In genomic region chr15:7113906-7114305, GRCm38 (mm10) we compare ENCODE assay signal across 16 mouse cellular contexts. TPM values are rescaled to one million over a fixed set of nuclear protein-coding genes. Genes with fewer than 3 reads are reported as not detected.
DNase-seq lines count a peak whose midpoint lies in the region; ATAC-seq lines count a peak whose summit lies in the region.
"Had no signal": no experiment of that assay in that cellular context is flagged by ENCODE, and none has a peak within 500 bp of the region (broad histone marks: within the 10 kb centered on the region; RNA-seq: fewer than 3 reads in every experiment).

No protein-coding gene starts in this region.

- peak; percentile 97 for ATAC-seq in megakaryocyte, adult 5-6 weeks (ENCODE audit: poor library complexity, severe bottlenecking)
- ATAC-seq: intestine, embryonic 15.5 days had no signal

- peak; percentile 15 to 48 for DNase-seq in heart, adult 18-20 months
- DNase-seq in heart, postnatal 10 days = no peak
- DNase-seq in 416B (ENCODE audit: low read depth) (peak; percentile 26), MEL-GATA-1-ER (ENCODE audit: extremely low read depth, low read depth) (peak; percentile 85)
- DNase-seq in adrenal gland, adult 8-10 months = no peak
- no peak for DNase-seq in kidney, adult 9 months
- DNase-seq in cerebellum, adult 8-10 months = no peak
- DNase-seq: adrenal gland, postnatal 25 days; cerebellum, postnatal 14 days; gastrocnemius, postnatal 25 days; kidney, postnatal 14 days; layer of hippocampus, adult 9-11 months; liver, embryonic 13.5 days; thymus, postnatal 14 days had no signal

- intact Hi-C loops in heart, postnatal 10 days (cut with DNase I) = no loop called here

RNA-seq across cellular contexts. Expression of gene Lifr, which starts 23.5 kb away (rescaled TPM):
- total RNA-seq in heart, adult 18-20 months (2021) = 10 to 100 TPM; 49.9 to 61.3 TPM
- total RNA-seq in heart, postnatal 10 days (2021) = 10 to 100 TPM; 50.2 to 54.0 TPM
- total RNA-seq in megakaryocyte, adult 5-6 weeks (2015) = 7.3 and 9.2 TPM in 2 replicates
- total RNA-seq in megakaryocyte, adult 5-6 weeks (2017) = 8.4 and 10.0 TPM in 2 replicates
- 10 to 100 TPM; 44.0 to 95.8 (median 70.5) TPM for total RNA-seq in adrenal gland, adult 8-10 months (2022)

Comparison
In these comparisons a context has a peak if more than half of its experiments do, and no peak if none do; other contexts are left out.
1. DNase-seq: peak in heart, adult 18-20 months (2 of 2), 416B (single experiment) and MEL-GATA-1-ER (single experiment); none in heart, postnatal 10 days (0 of 2), adrenal gland, adult 8-10 months (single experiment), kidney, adult 9 months (single experiment) and cerebellum, adult 8-10 months (single experiment).
2. RNA of gene Lifr, which starts 23.5 kb away (total RNA-seq): 44.0 to 95.8 TPM in adrenal gland, adult 8-10 months, 49.9 to 61.3 TPM in heart, adult 18-20 months and 50.2 to 54.0 TPM in heart, postnatal 10 days; 7.3 to 10.0 TPM in megakaryocyte, adult 5-6 weeks; every median in the first group is over 4 times any median in the second.